Mouse (Mus musculus) G1E (cell line): ENCODE data around the gene Klk15.

ENCODE experiments used
- CTCF ChIP-seq: IDR thresholded peaks from 2 replicates; pipeline ENCODE4 v1.5.1; 2012; ENCODE audit warnings: low read depth, low read length, inconsistent platforms, mixed read lengths
- GATA1 ChIP-seq: IDR thresholded peaks from 2 replicates; pipeline ENCODE4 v1.6.1; 2012; ENCODE audit warnings: borderline replicate concordance, low read length, inconsistent platforms, mixed read lengths
- POLR2AphosphoS5 ChIP-seq: IDR thresholded peaks from 2 replicates; pipeline ENCODE4 v1.6.1; 2012; ENCODE audit warnings: low read depth, low read length, inconsistent platforms; ENCODE audit not compliant: insufficient replicate concordance

- TF ChIP-seq CTCF (no peak), GATA1 (no peak), POLR2AphosphoS5 (no peak)
Measured at GRCm38 (mm10) chr7:43921087-43921486, 12.5 kb upstream of the Klk15 start.
